Mouse (Mus musculus): Measurements from ENCODE around the gene Inafm2. TPM values are rescaled to one million over a fixed set of nuclear protein-coding genes. Genes with fewer than 3 reads are reported as not detected.

The Inafm2 gene
- total RNA-seq, 2 experiments from 2014 or later, result 3.6 to 8.4 TPM

Other genes with a start within 250 kb of the Inafm2 start
- gene Bmf, start 196.1 kb upstream of the Inafm2 start, total RNA-seq (2015; ENCODE audit: low replicate concordance), result 2.1 and 3.2 TPM in 2 replicates
- 1.0 and 5.9 TPM in 2 replicates for gene Bmf, start 196.1 kb upstream of the Inafm2 start, total RNA-seq (2017; ENCODE audit: low replicate concordance)
- gene Bub1b, start 147.5 kb upstream of the Inafm2 start, total RNA-seq (2015; ENCODE audit: low replicate concordance), result 118 and 120 TPM in 2 replicates
- 270 and 278 TPM in 2 replicates for gene Bub1b, start 147.5 kb upstream of the Inafm2 start, total RNA-seq (2017; ENCODE audit: low replicate concordance)
- not detected in 2 replicates for gene Pak6, start 82.5 kb upstream of the Inafm2 start, total RNA-seq (2015; ENCODE audit: low replicate concordance)
- 0.15 and 0.39 TPM in 2 replicates for gene Pak6, start 82.5 kb upstream of the Inafm2 start, total RNA-seq (2017; ENCODE audit: low replicate concordance)
- not detected in 2 replicates for gene Ankrd63, start 41.8 kb upstream of the Inafm2 start, total RNA-seq (2015; ENCODE audit: low replicate concordance)
- not detected in 2 replicates for gene Ankrd63, start 41.8 kb upstream of the Inafm2 start, total RNA-seq (2017; ENCODE audit: low replicate concordance)
- 14.3 and 18.4 TPM in 2 replicates for gene Plcb2, start 17.3 kb upstream of the Inafm2 start, total RNA-seq (2015; ENCODE audit: low replicate concordance)
- gene Plcb2, start 17.3 kb upstream of the Inafm2 start, total RNA-seq (2017; ENCODE audit: low replicate concordance), result 9.8 and 12.3 TPM in 2 replicates
- gene Ccdc9b, start 16.9 kb downstream of the Inafm2 start, total RNA-seq (2015; ENCODE audit: low replicate concordance), result 2.1 TPM in 1 of 2 replicates, not detected in the other
- 0.30 and 0.51 TPM in 2 replicates for gene Ccdc9b, start 16.9 kb downstream of the Inafm2 start, total RNA-seq (2017; ENCODE audit: low replicate concordance)
- gene Phgr1, start 27.0 kb downstream of the Inafm2 start, total RNA-seq (2015; ENCODE audit: low replicate concordance), result not detected in 2 replicates
- not detected in 2 replicates for gene Phgr1, start 27.0 kb downstream of the Inafm2 start, total RNA-seq (2017; ENCODE audit: low replicate concordance)
- not detected in 2 replicates for gene Disp2, start 34.0 kb downstream of the Inafm2 start, total RNA-seq (2015; ENCODE audit: low replicate concordance)
- 0.26 TPM in 1 of 2 replicates, not detected in the other for gene Disp2, start 34.0 kb downstream of the Inafm2 start, total RNA-seq (2017; ENCODE audit: low replicate concordance)
- gene Knstrn, start 68.2 kb downstream of the Inafm2 start, total RNA-seq (2015; ENCODE audit: low replicate concordance), result 48.2 and 74.6 TPM in 2 replicates
- 156 and 210 TPM in 2 replicates for gene Knstrn, start 68.2 kb downstream of the Inafm2 start, total RNA-seq (2017; ENCODE audit: low replicate concordance)
- gene Ivd, start 116.2 kb downstream of the Inafm2 start, total RNA-seq (2015; ENCODE audit: low replicate concordance), result 5.4 and 6.3 TPM in 2 replicates
- 1.9 and 7.3 TPM in 2 replicates for gene Ivd, start 116.2 kb downstream of the Inafm2 start, total RNA-seq (2017; ENCODE audit: low replicate concordance)
- gene Bahd1, start 154.6 kb downstream of the Inafm2 start, total RNA-seq (2015; ENCODE audit: low replicate concordance), result 7.6 and 8.8 TPM in 2 replicates
- 14.5 and 15.1 TPM in 2 replicates for gene Bahd1, start 154.6 kb downstream of the Inafm2 start, total RNA-seq (2017; ENCODE audit: low replicate concordance)
- gene Chst14, start 180.7 kb downstream of the Inafm2 start, total RNA-seq (2015; ENCODE audit: low replicate concordance), result not detected in 2 replicates
- gene Chst14, start 180.7 kb downstream of the Inafm2 start, total RNA-seq (2017; ENCODE audit: low replicate concordance), result 0.77 TPM in 1 of 2 replicates, not detected in the other

Data from erythroid progenitor cell, adult 5-6 weeks (primary cell).